Comparison of ENCODE assay signal across 25 mouse cellular contexts in the genomic region with DNA sequence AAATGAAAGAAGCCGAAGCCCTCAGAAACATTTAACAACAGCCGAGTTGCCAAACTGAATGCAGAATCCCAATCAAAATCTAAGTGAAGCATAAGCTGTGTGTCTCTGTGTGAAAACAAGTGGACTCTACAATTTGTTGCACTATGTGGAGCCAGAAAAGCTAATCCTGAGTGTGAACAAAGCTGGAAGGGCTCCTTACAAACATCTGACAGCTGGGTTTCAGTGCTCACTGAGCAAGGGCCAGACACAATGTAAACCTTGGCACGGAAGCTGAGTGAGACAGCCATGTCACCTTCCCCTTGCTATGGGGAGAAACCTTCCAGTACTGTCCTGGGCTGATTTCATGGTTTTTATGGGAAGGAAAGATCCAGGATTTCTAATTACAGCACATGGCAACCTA. TPM values are rescaled to one million over a fixed set of nuclear protein-coding genes. Genes with fewer than 3 reads are reported as not detected.
A peak's percentile ranks its signal among the peaks of the same experiment; 100 is the strongest.
DNase-seq lines count a peak whose midpoint lies in the region; ATAC-seq and TF ChIP-seq lines count a peak whose summit lies in the region.
"Had no signal": no experiment of that assay in that cellular context is flagged by ENCODE, and none has a peak within 500 bp of the region (broad histone marks: within the 10 kb centered on the region; RNA-seq: fewer than 3 reads in every experiment).

No protein-coding gene starts in this region.

- peaks cover 6% of the 10 kb centered on the region; the same call in 1 of the 2 replicates for H3K4me1 ChIP-seq in lung, embryonic 15.5 days
- no peaks in the 10 kb centered on the region for H3K4me1 ChIP-seq in forebrain, postnatal 0 days (ENCODE audit: insufficient read depth)
- H3K4me1 ChIP-seq: embryonic facial prominence, embryonic 10.5 days; intestine, embryonic 15.5 days; limb, embryonic 10.5 days had no signal

- no peak for DNase-seq in frontal cortex, postnatal 25 days (ENCODE audit: low spot score in 2 of 2)
- no peak for DNase-seq in lung, postnatal 36 days
- DNase-seq in brain, adult 2 months (ENCODE audit: low read depth, low spot score): peak; percentile 18
- no peak for DNase-seq in forebrain, postnatal 0 days
- no peak for DNase-seq in spleen, postnatal 36 days (ENCODE audit: low spot score in 2 of 2)
- no peak for DNase-seq in right cerebral cortex, postnatal 25 days
- DNase-seq: adrenal gland, postnatal 25 days; cerebellum, adult 11-12 months; gastrocnemius, adult 2 months; kidney, adult 8-10 months; kidney, postnatal 10 days; liver; lung, postnatal 14 days; thymus, adult 2 months; thymus, postnatal 4 days had no signal

- peak; percentile 41 for ATAC-seq in frontal cortex, adult (ENCODE audit: low TSS enrichment)
- no peak for ATAC-seq in lung, embryonic 15.5 days (ENCODE audit: borderline replicate concordance, extremely low read depth, low FRiP score, low TSS enrichment)
- ATAC-seq in forebrain, postnatal 0 days: 0 out of 2 replicates have a peak, but pooled peaks have one; percentile 30
- ATAC-seq: intestine, embryonic 15.5 days had no signal

- 0 out of 2 replicates have a peak overlapping the region, but pooled peaks have one; percentile 27 for H3K27ac ChIP-seq in lung, embryonic 15.5 days
- no peak overlapping the region for H3K27ac ChIP-seq in forebrain, postnatal 0 days (ENCODE audit: low read depth, low read length)
- H3K27ac ChIP-seq: embryonic facial prominence, embryonic 10.5 days; gastrocnemius, adult 2 months; intestine, embryonic 15.5 days; limb, embryonic 10.5 days; liver, embryonic 15.5 days; stomach, postnatal 0 days had no signal

- no peak for TF ChIP-seq CTCF in forebrain, postnatal 0 days (IDR thresholded peaks at IDR 0.05; ENCODE audit: low read depth)

- H3K27me3 ChIP-seq in lung, embryonic 15.5 days: no peaks in the 10 kb centered on the region
- H3K27me3 ChIP-seq in forebrain, postnatal 0 days (ENCODE audit: insufficient read depth, low read length): no peaks in the 10 kb centered on the region
- H3K27me3 ChIP-seq: intestine, embryonic 15.5 days; liver, embryonic 15.5 days; megakaryocyte, embryonic 14.5 days had no signal

- no peak overlapping the region for H3K4me3 ChIP-seq in lung, embryonic 15.5 days
- no peak overlapping the region for H3K4me3 ChIP-seq in forebrain, postnatal 0 days (ENCODE audit: low read depth, low read length)
- H3K4me3 ChIP-seq: embryonic facial prominence, embryonic 10.5 days; gastrocnemius, adult 2 months; intestine, embryonic 15.5 days; limb, embryonic 10.5 days; liver, embryonic 15.5 days; megakaryocyte, embryonic 14.5 days; myocyte had no signal

- 73% methylated on average over 3 of the region's 3 CpGs for WGBS in lung, embryonic 15.5 days
- 24% methylated on average over 3 of the region's 3 CpGs for WGBS in forebrain, postnatal 0 days

- H3K9ac ChIP-seq in lung, embryonic 15.5 days: no peak overlapping the region
- no peak overlapping the region for H3K9ac ChIP-seq in forebrain, postnatal 0 days
- H3K9ac ChIP-seq: intestine, embryonic 15.5 days; liver, embryonic 15.5 days had no signal

- H3K36me3 ChIP-seq in lung, embryonic 15.5 days: peaks cover 7% of the 10 kb centered on the region; the same call in 1 of the 2 replicates
- peaks cover 3% of the 10 kb centered on the region; the same call in 1 of the 2 replicates for H3K36me3 ChIP-seq in forebrain, postnatal 0 days (ENCODE audit: insufficient read depth)

- no peaks in the 10 kb centered on the region for H3K9me3 ChIP-seq in lung, embryonic 15.5 days
- H3K9me3 ChIP-seq in forebrain, postnatal 0 days (ENCODE audit: low read length): no peaks in the 10 kb centered on the region
- H3K9me3 ChIP-seq: embryonic facial prominence, embryonic 10.5 days; intestine, embryonic 15.5 days; limb, embryonic 10.5 days; liver, embryonic 15.5 days; megakaryocyte, embryonic 14.5 days had no signal

- H3K4me2 ChIP-seq in lung, embryonic 15.5 days: no peak overlapping the region
- no peak overlapping the region for H3K4me2 ChIP-seq in forebrain, postnatal 0 days (ENCODE audit: low read depth)
- H3K4me2 ChIP-seq: heart, embryonic 11.5 days; intestine, embryonic 15.5 days; liver, embryonic 15.5 days had no signal

RNA-seq across cellular contexts. Expression of gene Pdhx, which starts 50.6 kb away (rescaled TPM):
- 37.4 and 40.6 TPM in 2 replicates for polyA plus RNA-seq in lung, embryonic 15.5 days (2015; fragmentation: Nextera tagmentation; extraction: Ambion mirVana)
- 48.8 and 49.8 TPM in 2 replicates for total RNA-seq in forebrain, postnatal 0 days (2014; rRNA removed)
- 57.2 and 65.1 TPM in 2 replicates for polyA plus RNA-seq in forebrain, postnatal 0 days (2015; fragmentation: Nextera tagmentation; extraction: Ambion mirVana)

RNA-seq across cellular contexts. Expression of gene Apip, which starts 50.7 kb away (rescaled TPM):
- polyA plus RNA-seq in lung, embryonic 15.5 days (2015; fragmentation: Nextera tagmentation; extraction: Ambion mirVana): 77.3 and 79.1 TPM in 2 replicates
- total RNA-seq in forebrain, postnatal 0 days (2014; rRNA removed): 17.0 and 28.5 TPM in 2 replicates
- 34.7 and 35.3 TPM in 2 replicates for polyA plus RNA-seq in forebrain, postnatal 0 days (2015; fragmentation: Nextera tagmentation; extraction: Ambion mirVana)
